Mouse (Mus musculus) spleen, adult 2 months (tissue): ENCODE measurements around the gene Cdca8. TPM values are rescaled to one million over a fixed set of nuclear protein-coding genes. Genes with fewer than 3 reads are reported as not detected.

Experiments used
- DNase-seq, 2 experiments: peaks; one replicate each; pipeline versions ENCODE4 v3.0.0 to v3.0.0-alpha.2; 2012 to 2021; ENCODE audit warnings: low spot score in 2 of 2, low read depth in 1 of 2
- H3K27ac ChIP-seq: fragments of 200-500 bp; 2 replicates; pipeline ENCODE4 v1.5.1; 2012; ENCODE audit warnings: low read length, inconsistent platforms; ENCODE audit not compliant: insufficient read depth
- H3K27me3 ChIP-seq: fragments of 200-500 bp; 2 replicates; pipeline ENCODE4 v1.6.1; 2012; ENCODE audit warnings: mild to moderate bottlenecking, moderate library complexity, low read length, inconsistent platforms; ENCODE audit not compliant: control insufficient read depth, insufficient read depth
- H3K36me3 ChIP-seq: fragments of 200-500 bp; 2 replicates; pipeline ENCODE4 v1.6.1; 2012; ENCODE audit warnings: mild to moderate bottlenecking, low read length, inconsistent platforms; ENCODE audit not compliant: control insufficient read depth, insufficient read depth
- H3K4me1 ChIP-seq: fragments of 200-500 bp; 2 replicates; pipeline ENCODE4 v1.6.1; 2011; ENCODE audit warnings: inconsistent platforms; ENCODE audit not compliant: control insufficient read depth, insufficient read depth, insufficient read length
- H3K4me3 ChIP-seq: fragments of 200-500 bp; 2 replicates; pipeline ENCODE4 v1.5.1; 2011; ENCODE audit warnings: mild to moderate bottlenecking, inconsistent platforms; ENCODE audit not compliant: insufficient read depth, insufficient read length; ENCODE audit errors: extremely low read depth
- CTCF ChIP-seq: fragments of 200-500 bp; IDR thresholded peaks from 2 replicates; pipeline ENCODE4 v1.5.1; 2011; ENCODE audit warnings: mild to moderate bottlenecking, inconsistent platforms; ENCODE audit not compliant: insufficient read depth, insufficient read length, insufficient replicate concordance; ENCODE audit errors: extremely low read depth
- POLR2A ChIP-seq: fragments of 200-500 bp; IDR thresholded peaks from 2 replicates; pipeline ENCODE4 v1.6.1; 2011; ENCODE audit warnings: low read depth, low read length, inconsistent platforms
- WGBS: fragments of 180-500 bp; shearing (Covaris S2); methylation state at CpG from one replicate; pipeline ENCODE4 v1.1.7; 2018; 5-methylcytosine and 5-hydroxymethylcytosine counted together
- polyA plus RNA-seq: library from polyadenylated mRNA; depleted of rRNA; stranded (reverse); fragments of >200 nt; gene quantifications from 2 replicates; pipeline ENCODE4 v1.2.3, GENCODE M21; 2012; rRNA removed

Cdca8 gene
- polyA plus RNA-seq, 1 experiment, result 14.8 TPM

DNA sequence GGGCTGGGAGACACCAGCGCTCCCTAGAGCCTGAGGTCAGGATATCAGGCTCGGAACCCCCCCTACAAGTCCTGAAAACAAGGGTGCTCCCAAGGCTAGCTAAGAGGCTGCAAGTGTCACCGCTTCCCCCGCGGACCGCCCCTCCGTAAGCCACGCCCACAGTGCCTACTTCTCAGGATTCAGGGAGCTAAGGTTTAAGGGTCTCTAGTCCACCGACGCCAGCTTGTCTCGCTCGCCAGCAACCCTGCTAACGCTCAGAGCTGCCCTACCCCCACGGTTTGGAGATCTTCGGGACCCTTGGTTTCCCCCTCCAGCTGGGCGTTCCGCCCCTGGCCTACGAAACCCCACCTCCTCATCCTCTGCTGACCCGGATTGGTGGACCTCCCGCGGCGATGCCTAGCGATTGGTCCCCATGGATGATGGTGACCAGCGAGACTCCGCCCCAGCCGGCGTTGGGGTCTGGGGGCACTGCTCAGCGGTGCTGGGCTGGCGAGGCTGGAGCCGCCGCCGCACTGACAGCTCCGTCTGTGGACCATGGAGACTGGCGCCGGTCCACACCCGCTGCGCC is 57.7 kb downstream of the Cdca8 start:
- no peak overlapping the region for H3K4me3 ChIP-seq
- H3K27ac ChIP-seq, result no peak overlapping the region
- H3K27me3 ChIP-seq, result peaks cover 16% of the 10 kb centered on the region
- no peak for DNase-seq
- TF ChIP-seq CTCF, result no peak
- TF ChIP-seq POLR2A, result no peak
- H3K4me1 ChIP-seq, result peaks cover 2% of the 10 kb centered on the region; the same call in 1 of the 2 replicates
- no peaks in the 10 kb centered on the region for H3K36me3 ChIP-seq
- WGBS, result 7% methylated on average over 37 of the region's 37 CpGs

DNA sequence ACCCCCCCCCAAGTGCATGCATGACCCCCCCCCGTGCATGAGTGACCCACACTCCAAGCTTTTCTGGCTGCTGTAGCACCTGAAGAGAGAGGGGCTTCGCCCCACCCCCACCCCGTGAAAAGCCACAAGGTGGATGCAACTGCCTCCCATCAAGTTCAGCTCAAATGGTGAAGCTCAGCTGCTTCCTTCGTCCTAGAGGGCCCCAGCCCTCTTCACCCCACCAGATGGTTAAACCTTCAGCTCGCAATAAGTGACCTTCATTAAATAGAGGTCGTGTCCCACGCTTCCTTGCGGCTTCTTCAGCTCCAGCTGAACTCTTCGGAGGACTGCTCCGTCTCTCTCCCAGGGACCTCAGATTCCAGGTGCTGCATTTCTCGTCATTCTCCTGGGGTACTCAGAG is 58.5 kb downstream of the Cdca8 start, which contains the start of gene Epha10:
TSS of gene Epha10 (plus strand) at position 301 of the 400 bp plus-strand sequence.
- WGBS, result 11% methylated on average over 11 of the region's 11 CpGs

DNA sequence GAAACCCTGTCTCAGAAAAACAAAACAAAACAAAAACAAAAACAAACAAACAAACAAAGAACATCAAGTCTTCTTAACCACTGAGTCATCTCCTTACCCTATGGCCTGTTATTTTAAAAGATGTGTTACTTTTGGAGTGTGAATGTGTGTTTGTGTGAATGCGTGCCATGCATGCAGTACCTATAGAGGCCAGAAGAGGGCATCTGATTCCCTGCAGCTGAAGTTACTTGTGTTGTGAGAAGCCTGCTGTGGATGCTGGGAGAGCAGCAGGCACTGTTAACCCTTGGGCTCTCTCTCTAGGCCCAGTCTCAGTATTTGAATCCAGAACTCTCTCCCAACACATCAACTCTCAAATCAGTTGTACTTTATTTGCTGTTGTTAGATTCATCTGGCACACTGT is 66.4 kb downstream of the Cdca8 start:
- no peaks in the 10 kb centered on the region for H3K4me1 ChIP-seq
- H3K27ac ChIP-seq, result no peak overlapping the region
- WGBS, result 100% methylated on average over 1 of the region's 1 CpGs
- no peak for DNase-seq
- no peaks in the 10 kb centered on the region for H3K27me3 ChIP-seq
- TF ChIP-seq POLR2A (no peak), CTCF (no peak)
- H3K36me3 ChIP-seq, result no peaks in the 10 kb centered on the region
- H3K4me3 ChIP-seq, result no peak overlapping the region

More for the DNA sequence above, 58.5 kb downstream of the Cdca8 start, which contains the start of gene Epha10:
- H3K36me3 ChIP-seq, result no peaks in the 10 kb centered on the region
- no peak within 1 kb of the TSS for H3K4me3 ChIP-seq
- H3K27me3 ChIP-seq, result peaks cover 16% of the 10 kb centered on the region
- no peak for DNase-seq
- no peak for TF ChIP-seq CTCF
- no peak for TF ChIP-seq POLR2A
- no peak within 1 kb of the TSS for H3K27ac ChIP-seq
- peaks cover 2% of the 10 kb centered on the region; the same call in 1 of the 2 replicates for H3K4me1 ChIP-seq

Other genes starting within 250 kb of the Cdca8 start
- 3.0 and 3.4 TPM in 2 replicates for gene Utp11, start 245.7 kb downstream of the Cdca8 start, polyA plus RNA-seq
- gene Fhl3, start 238.6 kb downstream of the Cdca8 start, polyA plus RNA-seq, result 19.4 and 25.0 TPM in 2 replicates
- gene Sf3a3, start 224.5 kb downstream of the Cdca8 start, polyA plus RNA-seq, result 8.6 and 8.8 TPM in 2 replicates
- 31.3 and 33.4 TPM in 2 replicates for gene Inpp5b, start 197.5 kb downstream of the Cdca8 start, polyA plus RNA-seq
- 5.5 and 5.9 TPM in 2 replicates for gene Mtf1, start 137.2 kb downstream of the Cdca8 start, polyA plus RNA-seq
- gene Yrdc, start 88.6 kb downstream of the Cdca8 start, polyA plus RNA-seq, result 25.5 and 28.0 TPM in 2 replicates
- gene 1110065P20Rik, start 88.1 kb downstream of the Cdca8 start, polyA plus RNA-seq, result 14.7 and 19.7 TPM in 2 replicates
- 0.65 TPM in 2 replicates for gene Maneal, start 77.1 kb downstream of the Cdca8 start, polyA plus RNA-seq
- not detected in 2 replicates for gene Epha10, start 58.4 kb downstream of the Cdca8 start, polyA plus RNA-seq
- gene 9930104L06Rik, start 2.3 kb downstream of the Cdca8 start, polyA plus RNA-seq, result 13.2 and 13.6 TPM in 2 replicates
- gene Rspo1, start 47.1 kb upstream of the Cdca8 start, polyA plus RNA-seq, result 6.2 and 7.2 TPM in 2 replicates
- 10.3 and 11.1 TPM in 2 replicates for gene Gnl2, start 77.3 kb upstream of the Cdca8 start, polyA plus RNA-seq
- not detected in 2 replicates for gene Dnali1, start 126.4 kb upstream of the Cdca8 start, polyA plus RNA-seq
- 7.2 and 9.1 TPM in 2 replicates for gene Snip1, start 127.4 kb upstream of the Cdca8 start, polyA plus RNA-seq
- gene Meaf6, start 145.8 kb upstream of the Cdca8 start, polyA plus RNA-seq, result 11.3 and 12.7 TPM in 2 replicates
- gene Zc3h12a, start 188.5 kb upstream of the Cdca8 start, polyA plus RNA-seq, result 27.6 and 36.4 TPM in 2 replicates